Mouse (Mus musculus): ENCODE data around the gene Nrxn2. TPM values are rescaled to one million over a fixed set of nuclear protein-coding genes. Genes with fewer than 3 reads are reported as not detected.
A peak's percentile ranks its signal among the peaks of the same experiment; 100 is the strongest.

Nrxn2 gene
- polyA plus RNA-seq, 1 experiment: 2.9 TPM

DNA sequence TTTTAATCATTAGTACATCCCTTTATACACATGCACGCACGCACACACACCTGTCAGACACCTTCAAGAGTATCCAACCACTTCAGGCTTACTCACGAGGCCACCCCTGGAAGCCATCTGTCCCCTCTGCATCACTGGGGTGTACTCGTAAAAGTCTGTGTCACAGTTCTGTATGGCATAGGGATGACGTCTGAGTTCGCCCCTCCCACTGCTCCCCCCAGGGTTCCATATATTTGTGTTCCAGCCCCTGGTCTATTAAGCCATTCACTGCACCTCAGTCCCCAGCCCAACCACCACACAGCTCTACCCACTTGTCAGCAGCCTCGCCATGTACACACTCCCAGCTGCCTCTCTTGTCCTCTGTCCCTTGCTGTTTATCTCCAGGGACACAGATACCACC is 3.5 kb downstream of the Nrxn2 start:
- Histone ChIP-seq H3K4me3 (ENCODE audit: low read depth, low read length) (no peak overlapping the region), H3K27me3 (ENCODE audit: control insufficient read depth, insufficient read depth, low read length) (peaks cover 10% of the 10 kb centered on the region), H3K27ac (ENCODE audit: insufficient read depth, low read depth, low read length) (no peak overlapping the region), H3K4me1 (ENCODE audit: control insufficient read depth, insufficient read depth, insufficient read length, low read length) (peaks cover 3% of the 10 kb centered on the region), H3K36me3 (ENCODE audit: control insufficient read depth, insufficient read depth, low read length) (no peaks in the 10 kb centered on the region)
- no peak for TF ChIP-seq POLR2A (IDR thresholded peaks at IDR 0.05; ENCODE audit: low read depth, low read length)
- no peak for TF ChIP-seq CTCF (IDR thresholded peaks at IDR 0.05; ENCODE audit: extremely low read depth, insufficient read length, insufficient replicate concordance, low read depth, low read length)
- WGBS: 54% methylated on average over 7 of the region's 7 CpGs

DNA sequence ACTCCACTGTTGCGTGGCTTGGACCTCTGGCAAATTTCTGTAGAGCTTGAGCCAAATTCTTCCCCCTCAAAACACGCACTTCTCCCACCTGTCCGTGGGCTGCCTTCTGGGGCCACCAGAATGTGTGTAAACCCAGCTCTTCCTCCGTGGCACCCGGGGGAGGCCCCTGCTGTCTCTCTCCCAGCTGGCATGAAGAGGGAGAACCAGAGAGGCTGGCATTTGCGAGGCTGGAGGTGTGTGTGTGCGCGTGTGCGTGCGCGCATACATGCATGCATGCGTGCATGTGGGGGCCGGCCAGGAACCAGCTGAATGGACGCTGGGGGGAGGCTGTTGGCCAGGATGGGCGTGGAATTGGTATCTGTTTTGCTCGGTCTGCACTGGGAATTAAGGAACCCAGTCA is 4.7 kb downstream of the Nrxn2 start:
- Histone ChIP-seq H3K27ac (ENCODE audit: insufficient read depth, low read depth, low read length) (no peak overlapping the region), H3K27me3 (ENCODE audit: control insufficient read depth, insufficient read depth, low read length) (peaks cover 16% of the 10 kb centered on the region), H3K36me3 (ENCODE audit: control insufficient read depth, insufficient read depth, low read length) (no peaks in the 10 kb centered on the region), H3K4me3 (ENCODE audit: low read depth, low read length) (no peak overlapping the region), H3K4me1 (ENCODE audit: control insufficient read depth, insufficient read depth, insufficient read length, low read length) (peaks cover 14% of the 10 kb centered on the region)
- WGBS: 79% methylated on average over 16 of the region's 16 CpGs
- TF ChIP-seq CTCF (IDR thresholded peaks at IDR 0.05; ENCODE audit: extremely low read depth, insufficient read length, insufficient replicate concordance, low read depth, low read length) (no peak), POLR2A (IDR thresholded peaks at IDR 0.05; ENCODE audit: low read depth, low read length) (no peak)

DNA sequence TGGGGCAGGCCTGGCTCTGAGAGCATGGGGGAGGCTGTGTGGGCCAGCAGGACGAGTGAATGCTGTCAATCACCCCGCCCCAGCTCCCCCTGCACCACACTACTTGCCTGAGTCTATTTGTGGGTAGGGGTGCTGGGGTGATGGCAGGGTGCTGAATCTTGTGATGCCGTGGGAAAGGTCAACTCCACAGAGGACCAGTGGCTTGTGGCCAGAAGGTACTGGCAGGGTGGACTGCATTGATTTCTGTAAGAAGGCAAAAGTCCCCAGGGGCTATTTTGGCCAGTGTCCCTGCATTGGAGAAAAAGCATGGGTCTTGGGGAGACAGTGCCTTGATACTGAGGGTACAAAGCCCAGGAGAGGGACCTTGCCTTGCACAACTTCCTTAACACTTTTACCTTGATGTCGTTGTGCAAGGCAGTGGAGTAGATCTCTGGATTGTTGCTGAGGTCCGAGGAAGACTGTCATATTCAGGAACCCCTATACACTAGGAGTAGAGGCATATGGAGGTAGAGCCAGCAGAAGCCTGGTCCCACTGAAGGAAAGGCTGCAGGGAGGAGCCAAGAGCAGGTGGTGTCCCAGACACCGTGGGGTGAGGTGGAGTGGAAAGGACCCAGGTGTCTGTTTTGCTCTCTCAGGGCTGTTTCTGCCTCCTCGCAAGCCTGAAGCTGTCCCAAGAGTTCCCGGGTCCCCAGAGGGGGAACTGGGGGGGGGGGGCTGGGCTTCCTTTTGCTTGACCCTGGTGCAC is 5.8 kb downstream of the Nrxn2 start:
- Histone ChIP-seq H3K27me3 (ENCODE audit: control insufficient read depth, insufficient read depth, low read length) (peaks cover 20% of the 10 kb centered on the region), H3K36me3 (ENCODE audit: control insufficient read depth, insufficient read depth, low read length) (no peaks in the 10 kb centered on the region), H3K27ac (ENCODE audit: insufficient read depth, low read depth, low read length) (no peak overlapping the region), H3K4me3 (ENCODE audit: low read depth, low read length) (no peak overlapping the region), H3K4me1 (ENCODE audit: control insufficient read depth, insufficient read depth, insufficient read length, low read length) (peaks cover 19% of the 10 kb centered on the region)
- TF ChIP-seq CTCF (IDR thresholded peaks at IDR 0.05; ENCODE audit: extremely low read depth, insufficient read length, insufficient replicate concordance, low read depth, low read length) (no peak), POLR2A (IDR thresholded peaks at IDR 0.05; ENCODE audit: low read depth, low read length) (no peak)
- 66% methylated on average over 8 of the region's 8 CpGs for WGBS

GRCm38 (mm10) chr19:6425595-6425994 is 7.1 kb downstream of the Nrxn2 start:
- H3K27ac ChIP-seq (ENCODE audit: insufficient read depth, low read depth, low read length): no peak overlapping the region
- H3K4me3 ChIP-seq (ENCODE audit: low read depth, low read length): no peak overlapping the region
- peaks cover 23% of the 10 kb centered on the region for H3K27me3 ChIP-seq (ENCODE audit: control insufficient read depth, insufficient read depth, low read length)
- H3K36me3 ChIP-seq (ENCODE audit: control insufficient read depth, insufficient read depth, low read length): no peaks in the 10 kb centered on the region
- H3K4me1 ChIP-seq (ENCODE audit: control insufficient read depth, insufficient read depth, insufficient read length, low read length): peaks cover 19% of the 10 kb centered on the region
- no peak for TF ChIP-seq POLR2A (IDR thresholded peaks at IDR 0.05; ENCODE audit: low read depth, low read length)
- TF ChIP-seq CTCF (IDR thresholded peaks at IDR 0.05; ENCODE audit: extremely low read depth, insufficient read length, insufficient replicate concordance, low read depth, low read length): no peak
- WGBS: 76% methylated on average over 5 of the region's 5 CpGs

GRCm38 (mm10) chr19:6426703-6427500 is 8.4 kb downstream of the Nrxn2 start:
- H3K4me1 ChIP-seq (ENCODE audit: control insufficient read depth, insufficient read depth, insufficient read length, low read length): peaks cover 19% of the 10 kb centered on the region
- TF ChIP-seq POLR2A (IDR thresholded peaks at IDR 0.05; ENCODE audit: low read depth, low read length) (no peak), CTCF (IDR thresholded peaks at IDR 0.05; ENCODE audit: extremely low read depth, insufficient read length, insufficient replicate concordance, low read depth, low read length) (no peak)
- H3K27ac ChIP-seq (ENCODE audit: insufficient read depth, low read depth, low read length): no peak overlapping the region
- no peaks in the 10 kb centered on the region for H3K36me3 ChIP-seq (ENCODE audit: control insufficient read depth, insufficient read depth, low read length)
- 19% methylated on average over 13 of the region's 13 CpGs for WGBS
- H3K27me3 ChIP-seq (ENCODE audit: control insufficient read depth, insufficient read depth, low read length): peaks cover 25% of the 10 kb centered on the region
- H3K4me3 ChIP-seq (ENCODE audit: low read depth, low read length): no peak overlapping the region

GRCm38 (mm10) chr19:6427653-6428434 is 9.3 kb downstream of the Nrxn2 start:
- Histone ChIP-seq H3K27ac (ENCODE audit: insufficient read depth, low read depth, low read length) (no peak overlapping the region), H3K27me3 (ENCODE audit: control insufficient read depth, insufficient read depth, low read length) (peaks cover 25% of the 10 kb centered on the region)
- WGBS: 1% methylated on average over 93 of the region's 94 CpGs

More at GRCm38 (mm10) chr19:6427653-6428434, 9.3 kb downstream of the Nrxn2 start:
- TF ChIP-seq CTCF (IDR thresholded peaks at IDR 0.05; ENCODE audit: extremely low read depth, insufficient read length, insufficient replicate concordance, low read depth, low read length): no peak
- TF ChIP-seq POLR2A (IDR thresholded peaks at IDR 0.05; ENCODE audit: low read depth, low read length): no peak
- Histone ChIP-seq H3K36me3 (ENCODE audit: control insufficient read depth, insufficient read depth, low read length) (no peaks in the 10 kb centered on the region), H3K4me3 (ENCODE audit: low read depth, low read length) (peak overlapping the region; percentile 17), H3K4me1 (ENCODE audit: control insufficient read depth, insufficient read depth, insufficient read length, low read length) (peaks cover 19% of the 10 kb centered on the region)

Measured in small intestine, adult 2 months (tissue).